Mouse (Mus musculus) MEL (cell line): ENCODE data around the gene Gm49387.

ENCODE experiments used
- CHD2 ChIP-seq: IDR thresholded peaks from 2 replicates; pipeline ENCODE4 v1.6.1; 2011; ENCODE audit warnings: low read length, improper control_type of control experiment
- CTCF ChIP-seq, 3 experiments: IDR thresholded peaks in 2 of 3; conservative IDR thresholded peaks in 1 of 3; 2 replicates each; pipeline ENCODE4 v1.5.1; 2011 to 2012; ENCODE audit warnings: low read length in 3 of 3, low read depth in 2 of 3, mild to moderate bottlenecking in 2 of 3, improper control_type of control experiment in 1 of 3, inconsistent platforms in 1 of 3, mixed read lengths in 1 of 3, moderate library complexity in 1 of 3; ENCODE audit not compliant: control insufficient read depth in 1 of 3, insufficient read depth in 1 of 3, poor library complexity in 1 of 3, severe bottlenecking in 1 of 3
- ETS1 ChIP-seq: IDR thresholded peaks from 2 replicates; pipeline ENCODE4 v1.6.1; 2012; ENCODE audit warnings: low read depth, mild to moderate bottlenecking, inconsistent platforms, low read length, improper control_type of control experiment, moderate library complexity
- MAFK ChIP-seq: IDR thresholded peaks from 2 replicates; pipeline ENCODE4 v1.6.1; 2011; ENCODE audit warnings: low read depth, mild to moderate bottlenecking, low read length, improper control_type of control experiment, borderline replicate concordance
- MAX ChIP-seq: IDR thresholded peaks from 2 replicates; pipeline ENCODE4 v1.6.1; 2011; ENCODE audit warnings: low read length, improper control_type of control experiment
- MYB ChIP-seq: IDR thresholded peaks from 2 replicates; pipeline ENCODE4 v1.6.1; 2011; ENCODE audit warnings: mild to moderate bottlenecking, low read depth, low read length, improper control_type of control experiment
- NRF1 ChIP-seq: IDR thresholded peaks from 2 replicates; pipeline ENCODE4 v1.6.1; 2014; ENCODE audit warnings: low read depth, mild to moderate bottlenecking, inconsistent platforms, low read length, improper control_type of control experiment, moderate library complexity; ENCODE audit not compliant: poor library complexity, insufficient read depth, severe bottlenecking
- POLR2A ChIP-seq, 2 experiments: IDR thresholded peaks; 2 replicates each; pipeline ENCODE4 v1.6.1; 2011 to 2012; ENCODE audit warnings: low read length in 2 of 2, mild to moderate bottlenecking in 2 of 2, control low read depth in 1 of 2, improper control_type of control experiment in 1 of 2, low read depth in 1 of 2, moderate library complexity in 1 of 2; ENCODE audit not compliant: control insufficient read depth in 1 of 2, insufficient read depth in 1 of 2, poor library complexity in 1 of 2

DNA sequence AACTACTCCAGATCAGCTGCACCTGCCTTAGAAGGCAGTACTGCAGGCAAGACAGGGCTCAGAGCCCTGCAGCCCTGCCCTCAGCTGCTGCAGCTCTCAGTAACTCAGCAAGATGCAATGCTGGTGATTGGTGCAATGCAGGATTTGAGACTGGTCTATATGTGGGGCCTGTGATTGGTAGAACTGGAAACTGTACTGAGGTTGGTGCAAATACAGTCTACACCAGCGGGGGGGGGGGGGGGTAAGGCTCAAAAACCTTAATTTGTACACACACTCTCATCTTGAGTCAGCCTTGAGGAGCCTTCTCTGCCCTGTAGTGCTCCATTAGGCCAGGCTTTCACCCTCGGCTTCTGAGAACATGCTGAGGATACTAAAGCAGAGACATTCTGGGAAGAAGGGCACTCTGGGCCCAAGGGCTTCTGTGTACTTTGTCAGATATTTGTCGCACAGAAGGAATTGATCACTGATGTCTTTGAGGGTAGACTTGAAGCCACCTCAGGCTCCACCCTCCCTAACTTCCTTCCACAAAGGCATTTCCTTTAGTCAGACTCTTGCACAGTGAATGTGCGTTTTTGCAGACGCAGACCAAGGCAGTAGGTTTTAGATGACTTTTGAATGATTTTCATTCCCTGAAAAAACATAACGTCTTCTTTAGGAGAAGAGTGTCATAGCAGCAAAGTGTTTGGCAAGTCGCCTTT, 43.8 kb upstream of the Gm49387 start:
- no peak for TF ChIP-seq MAX
- no peak for TF ChIP-seq CTCF (IDR thresholded peaks at IDR 0.05 in 2 of 3, conservative IDR thresholded peaks at IDR 0.05 in 1 of 3; ENCODE audit: control insufficient read depth in 1 of 3, insufficient read depth in 1 of 3, low read depth in 2 of 3, low read length in 3 of 3, poor library complexity in 1 of 3, severe bottlenecking in 1 of 3)
- no peak for TF ChIP-seq MAFK
- peak in 1 of 2 experiments; percentile 53; a peak in 2 of 4 replicates for TF ChIP-seq POLR2A (IDR thresholded peaks at IDR 0.05; ENCODE audit: control insufficient read depth in 1 of 2, insufficient read depth in 1 of 2, low read depth in 1 of 2, low read length in 2 of 2, poor library complexity in 1 of 2)
- TF ChIP-seq MYB: no peak
- TF ChIP-seq CHD2: no peak
- TF ChIP-seq NRF1: no peak
- TF ChIP-seq ETS1: no peak
